Mouse (Mus musculus) left cerebral cortex, postnatal 10 days (tissue): ENCODE data around the gene Vamp4. TPM values are rescaled to one million over a fixed set of nuclear protein-coding genes. Genes with fewer than 3 reads are reported as not detected.
"Not testable (repeated sequence)": the region's sequence is repeated elsewhere in the genome, so short reads cannot be mapped to it uniquely, and the experiment has no call there.

Experiments
- DNase-seq, 2 experiments: peaks; one replicate each; pipeline ENCODE4 v3.0.0; 2021 to 2022; ENCODE audit warnings: low spot score in 2 of 2, mixed read lengths in 1 of 2; ENCODE audit errors: extremely low spot score in 1 of 2
- intact Hi-C: fragments of 180-260 bp; cut with DNase I; formaldehyde crosslinking; loops from one replicate; pipeline ENCODE4 v1.15.1; 2025
- total RNA-seq, 2 experiments: library from RNA; stranded (reverse); gene quantifications; 2 replicates each; pipeline ENCODE4 v1.2.3; 2021

Vamp4 gene
- total RNA-seq, 2 experiments from 2014 or later: 79.5 to 81.2 TPM

GRCm38 (mm10) chr1:162575098-162575497, 4.8 kb downstream of the Vamp4 start:
- intact Hi-C loops: no loop called here
- DNase-seq: no peak

GRCm38 (mm10) chr1:162582884-162583283, 12.6 kb downstream of the Vamp4 start:
- DNase-seq: no peak
- intact Hi-C loops: loop anchor here (5.0 kb wide), 1 partner anchor 84 kb away; no protein-coding TSS in a partner anchor

DNA sequence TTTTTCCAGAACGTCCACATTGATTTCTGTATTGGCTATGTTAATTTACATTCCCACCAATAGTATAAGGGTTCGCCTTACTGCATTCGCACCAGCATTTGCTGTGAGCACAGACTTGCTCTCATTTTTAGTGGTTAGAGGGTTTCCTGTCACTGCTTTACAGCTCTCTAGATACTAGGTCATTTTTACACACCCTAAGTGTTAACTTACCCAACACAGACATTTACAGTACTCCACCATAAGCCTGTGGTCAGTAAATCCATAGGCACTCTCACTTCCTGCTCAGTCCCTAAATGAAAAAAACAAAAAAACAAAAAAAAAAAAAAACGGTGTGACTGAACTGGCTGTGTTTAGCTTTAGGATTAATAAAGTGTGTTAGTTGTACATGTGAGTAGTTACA, 16.0 kb downstream of the Vamp4 start:
- intact Hi-C loops: loop anchor here (5.0 kb wide), 1 partner anchor 136 kb away; no protein-coding TSS in a partner anchor
- no peak for DNase-seq

DNA sequence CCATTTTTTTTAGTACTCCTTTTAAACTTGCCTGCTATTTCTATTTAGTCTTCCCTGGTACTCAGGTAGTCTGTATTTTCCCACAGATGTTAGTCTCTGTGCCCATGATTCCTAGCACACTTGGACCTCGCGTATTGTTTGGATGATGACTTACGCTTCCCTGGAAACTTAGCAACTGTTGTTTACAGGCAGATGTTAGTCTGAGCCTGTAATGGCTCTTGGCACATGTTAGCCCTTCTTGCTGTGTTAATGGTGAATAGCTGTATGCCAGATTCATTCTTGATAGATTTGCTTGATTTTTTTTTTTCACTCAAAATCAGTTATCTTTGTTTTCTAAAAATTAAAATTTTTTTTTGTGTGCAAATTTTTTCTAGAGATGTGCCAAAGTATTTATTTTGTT, 18.3 kb downstream of the Vamp4 start:
- intact Hi-C loops: loop anchor here (5.0 kb wide), 1 partner anchor 134 kb away; no protein-coding TSS in a partner anchor
- no peak for DNase-seq

GRCm38 (mm10) chr1:162589443-162589842, 19.1 kb downstream of the Vamp4 start:
- intact Hi-C loops: loop anchor here (5.0 kb wide), 1 partner anchor 133 kb away; no protein-coding TSS in a partner anchor
- DNase-seq: peak; percentile 16 to 38

DNA sequence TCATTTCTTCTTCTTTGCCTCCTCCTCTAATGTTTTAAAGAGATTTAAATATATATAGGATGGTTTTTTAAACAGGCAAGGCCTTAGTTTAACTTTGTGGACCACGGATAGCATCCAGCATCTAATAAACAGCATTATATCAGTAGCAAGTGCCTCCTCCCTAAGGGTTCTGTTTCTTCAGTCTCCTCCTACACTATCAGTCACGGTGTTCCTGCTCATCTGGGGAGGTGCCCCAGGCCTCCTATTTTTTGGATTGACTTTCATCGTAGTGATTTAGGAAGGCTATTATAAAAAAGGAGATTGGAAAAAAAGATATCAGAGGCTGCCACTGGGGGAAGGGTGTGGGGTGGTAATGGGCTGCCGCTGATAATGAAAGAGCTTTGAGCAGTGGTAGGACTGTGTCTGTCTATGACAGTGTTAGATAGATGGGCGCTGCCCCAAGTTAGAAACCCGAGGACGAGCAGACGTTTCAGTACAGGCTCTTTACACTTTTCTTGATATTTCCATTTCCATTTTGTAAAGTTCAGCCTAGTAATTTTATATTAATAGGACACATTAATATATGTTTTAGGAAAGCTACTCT, 20.2 kb downstream of the Vamp4 start:
- intact Hi-C loops: no loop called here
- no peak for DNase-seq

DNA sequence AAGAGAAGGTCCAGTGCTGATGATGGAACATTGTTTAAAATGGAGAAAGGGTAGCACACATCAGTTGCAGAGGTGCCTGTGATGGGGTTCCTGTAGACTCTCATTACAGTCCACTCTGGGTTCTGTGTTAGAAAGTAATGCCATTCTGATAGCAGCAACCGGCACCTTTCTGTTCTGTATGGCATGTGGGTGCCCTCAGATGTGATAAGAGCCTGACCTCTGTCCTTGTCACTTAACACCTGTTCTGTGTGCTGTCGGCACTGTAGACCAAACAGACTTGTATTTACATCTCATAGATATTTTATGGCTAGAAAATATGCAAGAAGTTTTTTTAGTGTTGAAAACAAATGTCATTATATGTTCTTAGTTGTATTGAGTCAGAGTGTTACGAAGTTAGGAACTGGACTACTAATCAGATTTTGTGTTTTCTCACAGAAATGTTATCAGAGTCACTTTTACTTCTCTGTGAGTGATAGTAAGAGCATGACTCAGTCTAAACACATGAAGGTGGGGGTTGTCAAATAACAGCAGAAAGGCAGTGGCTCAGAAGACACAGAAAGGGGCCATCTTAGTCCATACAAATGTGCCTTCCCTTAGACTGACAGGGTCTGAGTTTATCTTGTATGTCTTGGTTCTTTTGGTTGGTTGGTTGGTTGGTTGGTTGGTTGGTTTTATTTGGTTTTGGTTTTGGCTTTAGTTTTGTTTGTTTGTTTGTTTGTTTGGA, 27.2 kb downstream of the Vamp4 start:
- no peak for DNase-seq
- intact Hi-C loops: no loop called here

DNA sequence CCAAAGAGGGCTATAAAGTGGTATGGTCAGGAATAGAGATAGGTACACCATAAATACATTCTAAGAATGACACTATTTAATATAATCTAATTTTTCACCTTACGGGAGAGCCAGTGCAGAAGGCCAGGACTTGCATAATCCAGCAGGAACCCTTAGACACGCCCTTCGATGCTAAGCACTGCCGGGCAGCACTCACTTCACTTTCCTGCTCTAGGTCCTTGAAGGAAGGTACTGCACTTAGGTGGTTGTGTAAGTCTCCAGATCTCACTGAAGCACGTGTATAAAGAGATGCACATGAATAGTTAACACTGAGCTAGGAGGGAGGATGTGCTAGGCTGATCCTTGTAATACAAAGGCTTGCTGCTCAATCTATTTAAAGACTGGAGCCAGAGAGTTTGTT, 29.3 kb downstream of the Vamp4 start:
- DNase-seq: no peak
- intact Hi-C loops: no loop called here

GRCm38 (mm10) chr1:162601288-162601687, 31.0 kb downstream of the Vamp4 start:
- DNase-seq: no peak
- intact Hi-C loops: no loop called here

DNA sequence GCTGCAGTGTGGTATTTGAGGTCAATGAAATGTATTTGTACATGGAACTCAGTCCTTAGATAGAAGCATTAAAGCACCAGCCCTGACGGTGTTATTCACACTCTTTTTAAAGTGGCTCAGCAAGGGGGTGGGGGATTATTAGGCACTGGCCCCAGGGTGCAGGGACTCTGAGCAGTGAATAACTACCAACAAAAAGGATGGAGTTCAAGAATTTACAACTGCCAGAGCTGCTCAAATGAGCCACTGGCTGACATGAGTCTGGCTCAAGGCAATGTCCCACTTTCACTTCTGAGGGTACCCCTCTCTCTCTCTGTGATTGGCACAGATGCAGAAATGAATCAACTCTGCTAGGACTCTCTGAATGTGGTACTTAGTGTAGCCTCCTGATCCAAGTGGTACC, 37.8 kb downstream of the Vamp4 start:
- intact Hi-C loops: no loop called here
- no peak for DNase-seq

DNA sequence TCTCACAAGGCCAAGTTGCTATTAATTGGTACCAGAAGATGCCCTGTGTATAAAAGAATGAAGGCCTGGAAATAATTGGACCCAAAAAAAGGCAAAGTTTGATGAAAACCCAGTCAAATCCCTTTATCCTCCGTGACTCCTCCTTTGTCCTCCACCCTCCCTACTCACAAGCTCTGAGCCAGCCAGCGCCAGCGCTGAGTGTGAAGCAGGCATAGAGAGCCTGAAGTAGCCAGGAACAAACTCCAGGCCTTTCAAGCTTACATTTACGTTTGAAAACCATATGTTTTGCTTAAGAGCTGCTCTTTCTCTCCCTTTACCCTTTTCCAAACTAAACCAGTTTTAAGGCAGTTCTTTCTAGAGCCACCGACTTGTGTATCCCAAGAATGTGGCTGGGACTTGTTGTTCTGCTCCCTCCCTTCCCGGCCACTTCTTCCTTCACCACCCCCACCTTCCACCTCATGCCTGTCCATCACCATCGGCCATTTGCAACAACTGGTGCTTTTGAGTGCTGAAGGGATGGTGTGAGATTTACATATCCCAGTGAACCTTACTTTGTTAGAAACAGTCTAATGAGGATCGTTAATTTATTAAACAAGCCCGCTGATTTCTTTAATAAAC, 39.4 kb downstream of the Vamp4 start:
- intact Hi-C loops: no loop called here
- no peak for DNase-seq

DNA sequence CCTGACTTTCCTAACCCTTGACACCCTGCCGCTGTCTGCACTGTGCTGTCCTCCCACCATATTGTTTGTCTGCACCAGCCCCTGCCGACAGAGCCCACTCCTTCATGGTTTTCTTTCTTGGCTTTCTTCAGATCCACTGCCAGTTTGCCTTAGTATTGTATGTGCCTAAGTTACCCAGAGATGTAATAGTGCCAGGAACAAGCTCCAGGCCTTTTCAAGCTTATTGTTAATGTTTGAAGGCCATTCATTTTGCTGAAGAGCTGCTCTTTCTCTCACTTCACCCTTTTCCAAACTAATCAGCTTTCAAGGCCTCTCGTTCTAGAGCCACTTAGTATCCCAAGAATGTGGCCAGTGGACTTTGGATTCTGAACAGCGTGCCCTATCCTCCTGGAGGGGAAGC, 40.9 kb downstream of the Vamp4 start:
- intact Hi-C loops: no loop called here
- DNase-seq: no peak

- intact Hi-C loops: no loop called here
- DNase-seq: peak in 1 of 2 experiments; percentile 58
These were observed 45.2 kb downstream of the Vamp4 start for GRCm38 (mm10) chr1:162615511-162615910.

DNA sequence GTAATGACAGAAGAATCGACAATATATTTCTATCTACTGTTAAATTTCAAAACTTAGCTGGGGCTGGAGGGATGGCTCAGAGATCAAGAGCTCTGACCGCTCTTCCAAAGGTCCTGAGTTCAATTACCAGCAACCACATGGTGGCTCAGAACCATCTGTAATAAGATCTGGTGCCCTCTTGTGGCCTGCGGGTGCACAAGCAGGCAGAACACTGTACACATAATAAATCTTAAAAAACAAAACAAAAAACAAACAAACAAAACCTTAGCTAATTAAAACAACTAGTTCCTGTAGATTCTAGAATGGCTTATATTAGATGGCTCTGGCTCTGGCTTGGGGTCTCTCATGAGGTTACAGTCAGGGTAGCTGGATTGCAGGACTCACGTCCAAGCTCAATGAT, 50.2 kb downstream of the Vamp4 start:
- no peak for DNase-seq
- intact Hi-C loops: no loop called here

- intact Hi-C loops: no loop called here
These were observed 53.6 kb downstream of the Vamp4 start for GRCm38 (mm10) chr1:162623895-162624294.

DNA sequence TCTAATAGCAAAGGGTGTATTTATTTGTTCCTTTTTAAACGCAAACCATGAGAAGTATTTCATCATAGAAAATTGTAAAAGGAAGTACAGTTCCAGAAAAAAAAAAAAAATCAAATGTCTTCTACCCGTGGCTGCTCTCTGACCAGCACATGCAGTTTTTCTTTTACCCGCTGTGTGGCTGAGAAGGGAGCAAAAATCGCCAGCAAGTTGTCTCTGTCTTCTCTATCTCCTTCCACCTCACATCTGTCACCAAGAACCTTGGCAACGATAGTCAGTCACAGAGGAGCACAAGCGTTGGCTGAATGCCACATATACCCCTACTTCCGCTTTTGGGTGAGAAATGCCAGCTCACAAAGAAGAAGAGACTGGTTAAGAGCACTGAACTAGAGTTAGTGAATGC, 54.9 kb downstream of the Vamp4 start:
- DNase-seq: no peak
- intact Hi-C loops: no loop called here

More at GRCm38 (mm10) chr1:162623895-162624294, 53.6 kb downstream of the Vamp4 start:
- DNase-seq: no peak

GRCm38 (mm10) chr1:162627821-162628220, 57.5 kb downstream of the Vamp4 start:
- DNase-seq, intact Hi-C loops: not testable (repeated sequence)

DNA sequence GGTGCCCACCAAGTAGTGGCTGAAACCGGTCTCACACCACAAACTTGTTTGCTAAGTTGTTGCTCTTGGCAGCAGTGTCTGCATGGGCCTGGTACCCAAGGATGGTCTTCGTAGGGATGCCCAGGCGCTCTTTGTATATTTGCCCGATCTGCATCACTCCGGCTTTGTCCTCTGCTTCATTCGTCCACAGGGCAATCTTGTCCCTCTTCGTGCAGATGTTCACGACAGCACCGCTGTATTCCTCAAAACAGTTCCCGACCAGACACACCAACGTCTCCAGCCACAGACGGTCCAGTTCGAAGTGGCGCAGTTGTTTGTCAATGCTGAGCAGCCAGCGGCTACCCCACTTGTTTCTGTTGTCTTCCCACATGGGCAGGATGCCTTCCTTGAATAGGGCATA, 58.0 kb downstream of the Vamp4 start:
- intact Hi-C loops, DNase-seq: not testable (repeated sequence)

DNA sequence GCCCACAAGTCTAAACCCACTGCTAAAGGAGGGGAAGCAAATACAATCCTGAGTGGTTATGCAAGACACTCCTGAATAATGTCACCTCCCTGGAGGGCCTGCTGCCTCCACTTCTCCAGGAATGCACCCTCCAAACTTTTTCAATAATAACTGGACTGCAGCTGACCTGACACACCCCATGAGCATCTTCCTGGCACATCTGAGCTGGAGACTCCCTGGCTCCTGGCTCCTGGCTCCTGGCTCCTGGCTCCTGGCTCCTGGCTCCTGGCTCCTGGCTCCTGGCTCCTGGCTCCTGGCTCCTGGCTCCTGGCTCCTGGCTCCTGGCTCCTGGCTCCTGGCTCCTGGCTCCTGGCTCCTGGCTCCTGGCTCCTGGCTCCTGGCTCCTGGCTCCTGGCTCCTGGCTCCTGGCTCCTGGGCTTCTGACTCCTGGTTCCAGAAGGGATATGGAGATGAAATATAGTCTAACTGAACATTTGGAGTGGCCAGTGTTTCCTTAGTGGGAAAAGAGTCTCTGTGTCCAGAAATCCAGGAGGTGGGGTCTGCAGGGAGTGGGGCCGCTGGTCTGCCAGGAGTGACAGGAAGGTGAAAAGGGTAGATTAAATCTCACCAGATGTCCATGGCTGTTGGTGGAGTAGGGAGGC, 65.1 kb downstream of the Vamp4 start:
- intact Hi-C loops, DNase-seq: not testable (repeated sequence)
